Mouse (Mus musculus) c-Kit-positive CD71-positive TER-119-positive erythroid progenitor cells, embryonic 14.5 days (primary cell): ENCODE measurements around the gene Cdhr3.
"Not testable (repeated sequence)": the region's sequence is repeated elsewhere in the genome, so short reads cannot be mapped to it uniquely, and the experiment has no call there.

ENCODE experiments used
- DNase-seq: peaks from one replicate; pipeline ENCODE4 v3.0.0-alpha.2; 2013; ENCODE audit warnings: low spot score

Gene Cdhr3

GRCm38 (mm10) chr12:33071901-33072672 is 20.6 kb downstream of the Cdhr3 start:
- no peak for DNase-seq

GRCm38 (mm10) chr12:33068977-33069376 is 23.7 kb downstream of the Cdhr3 start:
- no peak for DNase-seq

DNA sequence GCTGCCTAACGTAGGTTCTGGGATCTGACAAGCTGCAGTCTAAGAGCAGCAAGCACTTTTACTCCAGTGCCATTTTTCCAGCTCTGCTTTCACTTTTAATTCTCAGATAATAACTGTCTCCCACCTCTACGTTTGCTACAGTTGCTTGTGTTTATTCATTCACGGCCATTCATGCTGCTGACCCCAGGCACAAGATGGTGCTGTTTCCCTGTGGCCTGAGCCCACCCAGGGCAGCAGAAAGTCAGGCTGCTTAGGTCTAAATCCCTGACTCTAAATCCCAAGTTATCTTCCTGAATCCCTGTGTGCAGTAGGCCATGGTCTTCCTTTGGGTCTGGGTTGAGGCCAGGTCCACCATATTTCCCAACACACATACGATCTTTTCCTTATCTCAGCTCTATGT is 26.3 kb downstream of the Cdhr3 start:
- no peak for DNase-seq

GRCm38 (mm10) chr12:33065162-33065561 is 27.5 kb downstream of the Cdhr3 start:
- DNase-seq: no peak

DNA sequence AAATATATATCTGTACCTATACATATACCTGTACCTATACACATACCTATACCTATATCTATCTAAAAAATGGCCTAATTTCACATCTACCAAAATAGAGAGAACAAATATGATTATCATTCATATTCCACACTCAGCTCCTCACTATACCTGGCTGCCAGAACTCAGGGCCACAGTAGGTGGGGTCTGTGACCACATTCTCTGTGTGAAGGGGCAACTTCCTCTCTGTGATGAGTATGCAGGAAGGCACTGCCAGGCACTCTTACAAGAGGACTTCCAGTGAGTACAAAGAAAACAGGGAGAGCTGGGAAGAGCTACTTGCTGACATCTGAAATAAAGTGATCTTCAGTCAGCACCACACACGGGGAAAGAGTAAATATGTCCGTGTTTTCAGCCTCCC is 28.4 kb downstream of the Cdhr3 start:
- DNase-seq: no peak

- DNase-seq: no peak
Observed at GRCm38 (mm10) chr12:33063250-33063649, 29.4 kb downstream of the Cdhr3 start.

DNA sequence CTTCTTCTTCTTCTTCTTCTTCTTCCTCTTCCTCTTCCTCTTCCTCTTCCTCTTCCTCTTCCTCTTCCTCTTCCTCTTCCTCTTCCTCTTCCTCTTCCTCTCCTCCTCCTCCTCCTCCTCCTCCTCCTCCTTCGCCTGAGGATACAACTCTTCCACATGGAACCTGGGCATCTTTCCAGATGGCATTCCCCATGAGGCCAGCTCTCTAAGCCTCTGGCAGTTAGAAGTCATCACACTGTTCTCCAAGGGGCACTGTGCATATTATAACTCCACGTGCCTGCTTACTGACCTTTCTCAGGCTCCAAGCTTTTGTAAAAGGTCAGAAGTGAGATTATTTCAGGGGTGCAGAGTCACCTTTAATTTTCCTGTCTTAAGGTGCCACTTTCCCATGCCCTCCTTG is 30.3 kb downstream of the Cdhr3 start:
- not testable (repeated sequence) for DNase-seq

GRCm38 (mm10) chr12:33061651-33062050 is 31.0 kb downstream of the Cdhr3 start:
- no peak for DNase-seq

- no peak for DNase-seq
Observed at GRCm38 (mm10) chr12:33057231-33058048, 35.2 kb downstream of the Cdhr3 start.

- DNase-seq: no peak
Observed at GRCm38 (mm10) chr12:33056574-33056973, 36.1 kb downstream of the Cdhr3 start.

DNA sequence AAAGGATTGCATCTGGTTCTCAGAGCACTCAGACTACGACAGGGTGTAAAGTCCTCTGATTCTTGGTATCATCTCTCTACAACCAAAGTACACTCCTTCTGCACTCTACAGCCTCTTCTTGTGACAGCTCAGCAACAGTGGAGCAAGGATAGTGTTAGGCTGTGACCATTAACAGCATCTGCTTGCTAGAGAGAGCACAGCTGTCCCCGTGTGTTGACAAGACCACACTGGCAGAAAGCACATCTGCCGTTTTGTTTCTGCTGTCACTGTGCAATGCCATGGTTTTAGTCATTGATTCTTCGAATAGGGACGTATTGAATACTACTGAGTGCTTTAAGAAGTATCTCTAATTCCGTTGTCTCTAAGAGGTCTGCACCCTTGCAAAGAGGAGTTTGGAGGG is 36.6 kb downstream of the Cdhr3 start:
- DNase-seq: no peak

DNA sequence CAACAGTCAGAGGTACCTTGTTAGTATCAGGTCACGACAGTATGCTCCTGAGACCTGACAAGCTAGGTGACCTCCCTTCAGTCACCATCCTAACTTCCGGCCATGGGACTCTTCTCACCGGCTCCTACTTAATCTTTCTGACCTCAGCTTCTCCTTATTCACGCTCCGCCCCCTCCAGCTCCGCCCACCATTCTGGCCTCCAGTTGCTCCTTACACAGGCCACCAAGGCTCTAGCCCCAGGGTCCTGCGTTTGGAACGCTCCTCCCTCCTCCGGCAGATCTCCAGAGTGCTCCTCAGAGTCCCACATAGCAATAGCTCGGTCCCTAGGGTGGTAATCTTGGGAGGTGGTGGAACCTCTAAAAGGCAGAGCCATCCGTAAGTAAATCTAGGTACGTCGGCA is 38.9 kb downstream of the Cdhr3 start:
- DNase-seq: no peak

- DNase-seq: no peak
Observed at GRCm38 (mm10) chr12:33053311-33053710, 39.4 kb downstream of the Cdhr3 start.

- DNase-seq: no peak
Observed at GRCm38 (mm10) chr12:33048391-33048790, 44.3 kb downstream of the Cdhr3 start.

GRCm38 (mm10) chr12:33046434-33046833 is 46.2 kb downstream of the Cdhr3 start:
- DNase-seq: no peak

GRCm38 (mm10) chr12:33045533-33046361 is 46.9 kb downstream of the Cdhr3 start:
- DNase-seq: no peak

DNA sequence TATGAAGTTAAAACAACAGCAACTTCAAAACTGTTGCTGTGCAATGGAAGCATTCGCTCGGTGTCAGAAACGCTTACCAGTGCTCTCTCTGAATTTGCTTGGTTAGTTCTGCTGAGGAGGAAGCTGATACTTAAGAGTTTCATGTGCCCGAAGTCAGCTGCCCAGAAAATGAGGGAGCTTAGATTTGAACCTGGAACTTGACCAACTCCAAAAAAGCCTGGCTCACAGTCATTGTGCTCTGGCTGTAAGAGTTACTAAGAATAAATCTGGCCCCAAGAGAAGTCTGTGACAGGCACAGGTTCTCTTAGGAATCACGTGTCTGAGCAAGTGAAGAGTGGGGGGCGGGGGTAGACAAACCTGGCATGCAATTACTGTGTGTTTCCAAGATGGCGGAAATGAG is 51.2 kb downstream of the Cdhr3 start:
- DNase-seq: no peak

GRCm38 (mm10) chr12:33040811-33041210 is 51.9 kb downstream of the Cdhr3 start:
- no peak for DNase-seq

DNA sequence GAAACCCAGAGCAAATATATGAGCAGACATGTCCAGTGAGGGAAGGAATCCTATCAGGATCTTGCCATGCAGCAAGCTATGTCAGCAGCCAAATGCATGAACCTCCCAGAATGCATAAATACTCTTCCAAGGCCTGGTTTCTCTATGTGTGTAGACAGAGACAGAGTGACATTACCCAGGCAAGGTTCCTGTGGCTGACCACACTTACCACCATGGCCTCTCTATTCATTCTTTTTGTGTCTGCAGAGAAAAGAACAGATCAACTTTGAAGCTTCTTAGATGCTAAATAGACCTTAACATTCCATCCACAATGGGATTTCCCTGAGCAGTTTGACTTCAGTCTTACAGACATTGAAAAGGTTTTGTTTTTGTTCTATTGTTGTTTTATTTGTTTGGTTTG is 54.0 kb downstream of the Cdhr3 start:
- no peak for DNase-seq

- no peak for DNase-seq
Observed at GRCm38 (mm10) chr12:33035719-33036521, 56.8 kb downstream of the Cdhr3 start.

DNA sequence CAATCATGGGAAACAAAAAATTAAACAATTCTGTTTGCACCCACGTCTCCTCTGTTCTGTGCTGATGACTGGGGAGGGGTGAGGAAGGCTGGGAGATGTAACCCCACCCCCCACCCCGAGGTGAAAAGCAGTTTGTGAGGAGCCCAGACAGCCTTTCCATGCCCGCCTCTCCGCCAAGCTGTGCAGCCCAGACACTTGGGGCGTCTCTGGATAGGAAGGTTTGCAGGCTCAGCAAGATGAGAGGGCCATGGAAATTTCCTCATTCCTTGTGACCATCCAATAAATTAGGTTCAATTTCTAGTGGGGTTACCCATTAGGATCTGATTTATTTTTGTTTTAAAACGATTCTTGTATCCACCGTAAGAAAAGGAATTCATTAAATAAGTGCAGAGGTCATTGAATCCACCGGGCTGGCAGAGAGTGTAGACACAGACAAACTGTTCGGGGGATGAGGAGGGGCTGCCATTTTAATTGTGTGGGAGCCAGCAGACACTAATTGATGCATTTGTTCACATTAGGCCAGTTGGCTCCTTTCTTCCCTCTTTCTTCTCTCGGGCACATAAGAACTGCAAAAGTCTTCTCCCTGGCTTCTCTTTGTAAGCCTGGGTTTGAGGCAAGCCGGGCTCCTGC is 57.5 kb downstream of the Cdhr3 start:
- DNase-seq: no peak
